Mouse (Mus musculus) kidney, adult 2 months (tissue): ENCODE measurements around the gene Pgp.
"Not testable (repeated sequence)": the region's sequence is repeated elsewhere in the genome, so short reads cannot be mapped to it uniquely, and the experiment has no call there.

Source experiments
- CTCF ChIP-seq: fragments of 200-500 bp; conservative IDR thresholded peaks from 2 replicates; pipeline ENCODE4 v1.5.1; 2011; ENCODE audit warnings: low read depth, mild to moderate bottlenecking, control low read depth, low read length, moderate library complexity, mixed read lengths; ENCODE audit not compliant: insufficient read depth, insufficient read length
- POLR2A ChIP-seq: fragments of 200-500 bp; IDR thresholded peaks from one replicate; pipeline ENCODE4 v1.6.1; 2011; ENCODE audit warnings: low read depth, low read length, control low read depth

GRCm38 (mm10) chr17:24425326-24425725, 44.9 kb upstream of the Pgp start:
- TF ChIP-seq CTCF, POLR2A: not testable (repeated sequence)
